Mouse (Mus musculus) ovary, adult 18-20 months (tissue): ENCODE results near the gene Rhod.
A peak's percentile ranks its signal among the peaks of the same experiment; 100 is the strongest.
"Not testable (repeated sequence)": the region's sequence is repeated elsewhere in the genome, so short reads cannot be mapped to it uniquely, and the experiment has no call there.

Experiments
- DNase-seq: peaks from one replicate; pipeline ENCODE4 v3.0.0; 2022; ENCODE audit warnings: low spot score, mixed read lengths

Gene Rhod

DNA sequence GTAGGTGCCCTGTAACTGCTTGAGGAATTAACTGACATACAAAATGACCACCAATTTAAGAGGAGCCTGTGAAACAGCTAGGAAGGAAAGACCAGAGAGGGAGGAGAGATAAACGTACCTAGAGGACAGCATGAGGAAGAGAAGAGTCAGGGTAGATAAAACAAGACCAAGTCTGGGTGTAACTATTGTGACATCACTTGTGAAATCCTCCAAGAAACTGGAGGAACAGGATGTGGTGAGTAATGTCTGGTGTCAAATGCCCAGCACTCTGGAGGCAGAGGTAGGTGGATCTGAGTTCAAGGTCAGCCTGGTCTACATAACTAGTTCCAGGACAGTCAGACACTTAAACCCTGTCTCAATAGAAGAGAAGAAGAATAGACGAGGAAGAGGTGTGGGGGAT lies 30.2 kb downstream of the Rhod start:
- no peak for DNase-seq

DNA sequence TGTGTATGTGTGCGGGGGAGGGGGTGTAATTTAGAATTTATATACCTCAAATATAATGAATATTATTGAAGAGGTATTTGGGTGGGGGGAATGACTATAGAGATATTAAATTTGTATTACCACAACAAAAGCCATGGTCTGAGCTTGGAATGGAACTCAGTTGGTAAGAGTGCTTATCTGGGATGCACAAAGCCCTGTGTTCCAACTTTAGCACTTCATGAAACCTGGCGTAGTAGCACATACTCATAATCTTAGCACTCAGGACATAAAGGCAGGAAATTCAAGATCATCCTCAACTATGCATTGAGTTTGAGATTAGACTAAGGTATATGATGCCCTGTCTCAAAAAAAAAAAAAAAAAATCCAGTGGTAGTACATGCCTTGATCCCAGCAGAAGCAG lies 34.4 kb downstream of the Rhod start:
- no peak for DNase-seq

DNA sequence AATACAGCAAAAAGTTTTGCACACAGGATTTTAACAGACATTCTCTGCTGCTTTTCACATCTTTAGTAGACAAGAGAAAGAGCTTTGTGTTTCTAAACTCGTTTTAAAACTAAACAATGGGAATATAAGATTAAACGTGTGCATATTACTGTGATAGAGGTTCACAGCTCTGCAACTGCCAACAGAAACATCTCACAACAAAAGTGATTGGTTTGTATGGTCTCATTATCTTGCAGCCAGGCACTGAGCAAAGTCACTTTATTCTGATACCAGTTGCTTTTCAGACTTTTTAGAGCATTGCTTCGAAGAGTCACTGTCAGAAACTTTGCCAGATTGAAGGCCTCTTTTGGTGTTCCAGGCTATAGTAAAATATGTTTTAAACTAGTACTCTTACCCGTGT lies 40.3 kb downstream of the Rhod start:
- DNase-seq: no peak

DNA sequence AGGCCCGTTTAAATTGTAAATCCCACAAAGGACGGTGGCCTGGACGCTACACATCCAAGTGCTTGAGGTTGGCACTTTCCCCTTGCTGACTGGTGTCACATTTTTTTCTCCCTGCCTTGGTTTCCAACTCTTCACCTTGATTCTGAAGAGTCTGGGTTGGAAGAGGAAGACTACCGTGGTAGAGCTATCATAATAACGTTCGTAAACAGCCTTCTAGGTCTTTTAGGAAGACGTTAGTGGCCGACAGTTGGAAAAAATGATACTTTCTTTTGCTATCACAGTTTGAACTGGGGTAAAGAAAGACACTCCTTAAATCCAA lies 40.6 kb downstream of the Rhod start:
- no peak for DNase-seq

DNA sequence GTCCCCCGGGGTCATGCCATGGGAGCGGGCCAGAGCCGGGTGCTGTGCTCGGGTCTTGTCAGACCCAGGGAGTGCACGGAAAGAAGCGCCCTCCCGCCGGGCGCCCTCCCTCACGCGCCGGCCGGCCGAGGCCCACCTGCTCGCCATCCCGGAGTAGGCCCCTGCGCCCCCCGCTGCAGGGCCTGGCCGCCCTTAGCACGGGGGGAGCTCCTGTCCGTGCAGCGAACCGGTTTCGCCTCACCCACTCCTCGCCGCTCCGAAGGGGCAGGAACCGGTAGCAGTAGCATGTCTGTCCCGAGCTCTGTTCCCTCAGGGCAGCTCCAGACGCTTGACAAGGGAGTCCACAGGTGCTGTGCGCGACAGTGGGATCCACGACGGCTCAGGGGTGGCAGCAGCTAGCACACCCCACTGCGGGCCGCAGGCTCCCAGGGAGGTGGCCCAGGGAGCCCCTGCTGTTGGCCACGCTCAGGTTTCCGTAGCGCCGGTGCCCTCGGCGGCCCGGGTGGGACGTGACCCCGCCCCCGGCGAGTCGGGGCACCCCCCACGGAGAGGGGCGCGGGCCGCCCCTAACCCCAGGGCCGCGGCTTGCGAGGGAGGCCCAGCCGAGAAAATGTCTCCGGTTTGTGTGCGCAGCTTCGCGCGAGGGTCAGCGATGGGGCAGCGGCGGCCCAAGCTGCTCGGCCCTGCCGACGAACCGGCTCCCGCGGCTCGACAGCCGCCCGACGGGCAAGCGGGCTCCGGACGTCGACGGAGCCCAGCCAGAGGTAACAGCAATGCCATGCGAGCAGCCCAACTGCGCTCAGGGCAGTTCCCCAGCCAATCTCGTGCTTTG lies 41.2 kb downstream of the Rhod start, which contains the start of gene Kdm2a:
Gene Kdm2a (minus strand): TSS at position 488 of the 832 bp plus-strand sequence.
- DNase-seq: peak; percentile 26

DNA sequence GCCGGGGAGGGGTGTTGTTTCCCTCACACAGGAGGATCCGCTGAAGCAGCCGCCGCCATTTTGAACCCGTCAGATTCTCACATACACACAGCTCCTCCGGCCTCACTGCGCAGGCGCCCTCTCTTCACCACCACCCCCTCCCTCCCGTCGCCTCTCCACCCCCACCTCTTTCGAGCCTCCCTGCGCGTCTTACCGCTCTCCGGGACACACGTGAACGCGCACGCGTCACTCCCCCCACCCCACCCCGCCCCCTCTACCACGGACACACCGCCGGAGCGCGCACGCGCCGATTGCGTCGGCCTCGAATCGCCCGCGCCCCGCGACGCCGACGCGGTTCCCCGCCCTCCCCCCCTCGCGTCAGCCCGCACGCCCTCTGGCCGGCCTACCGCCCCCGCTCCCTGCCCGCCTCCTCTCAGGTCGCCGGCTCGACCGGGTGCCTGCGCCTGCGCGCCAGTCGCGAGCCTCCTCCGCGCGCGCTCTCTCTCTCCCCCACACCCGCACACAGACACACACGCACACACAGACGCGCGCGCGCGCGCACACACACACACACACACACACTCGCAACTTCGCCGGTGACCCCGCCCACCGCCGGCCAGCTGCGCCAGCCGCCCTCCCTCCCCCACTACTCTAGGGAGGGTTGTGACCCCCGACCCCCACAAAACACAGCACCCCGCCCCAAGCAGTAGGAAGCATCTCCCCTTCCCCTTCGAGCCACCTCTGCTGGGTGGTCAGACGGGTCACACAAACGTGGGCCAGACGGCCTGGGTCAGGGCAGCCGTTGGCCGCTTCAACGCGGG lies 42.0 kb downstream of the Rhod start:
- peak; percentile 96 for DNase-seq

DNA sequence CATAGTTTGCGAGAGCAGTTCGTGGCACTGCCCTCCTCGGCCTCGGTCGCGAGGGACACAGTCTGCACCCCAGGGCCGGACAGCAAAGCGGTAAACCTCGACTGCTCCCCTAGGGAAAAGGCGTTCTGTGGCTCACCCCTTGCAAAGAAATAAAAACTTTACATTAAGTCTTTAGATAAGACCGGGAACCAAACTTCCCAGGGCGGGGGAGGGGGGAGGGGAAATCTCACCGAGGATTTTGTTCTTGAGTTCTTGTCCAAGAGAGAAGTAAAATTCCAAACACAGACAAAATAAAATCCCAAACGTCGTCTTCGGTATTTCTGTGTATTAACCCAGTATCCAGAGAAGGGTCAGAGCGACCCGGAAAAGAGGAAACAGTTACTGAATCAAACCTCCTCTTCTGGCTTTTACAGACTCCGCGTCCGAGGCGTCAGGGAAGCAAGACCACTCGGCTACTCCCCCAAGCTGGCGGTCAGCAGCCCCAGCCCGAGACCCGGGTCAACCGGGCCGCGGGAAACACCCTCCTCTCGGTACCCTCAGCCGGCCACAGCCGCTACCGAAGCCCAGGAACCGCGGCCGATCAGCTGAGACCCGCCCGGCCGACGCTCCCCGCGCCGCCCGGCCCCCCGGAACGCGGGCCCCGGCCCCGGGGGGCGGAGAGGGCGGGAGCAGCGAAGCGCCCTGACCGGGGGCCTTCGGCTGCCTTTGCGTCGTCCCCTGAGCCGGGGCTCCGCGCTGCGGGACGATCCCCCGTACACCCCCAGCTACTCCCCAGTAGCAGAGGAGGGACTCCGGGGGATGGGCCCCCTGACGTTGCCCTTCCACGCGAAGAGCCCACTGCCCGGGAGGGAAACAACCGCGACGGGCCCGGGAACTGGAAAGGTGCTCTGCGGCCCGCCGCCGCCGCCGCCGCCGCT lies 42.9 kb downstream of the Rhod start:
- DNase-seq: peak; percentile 26

DNA sequence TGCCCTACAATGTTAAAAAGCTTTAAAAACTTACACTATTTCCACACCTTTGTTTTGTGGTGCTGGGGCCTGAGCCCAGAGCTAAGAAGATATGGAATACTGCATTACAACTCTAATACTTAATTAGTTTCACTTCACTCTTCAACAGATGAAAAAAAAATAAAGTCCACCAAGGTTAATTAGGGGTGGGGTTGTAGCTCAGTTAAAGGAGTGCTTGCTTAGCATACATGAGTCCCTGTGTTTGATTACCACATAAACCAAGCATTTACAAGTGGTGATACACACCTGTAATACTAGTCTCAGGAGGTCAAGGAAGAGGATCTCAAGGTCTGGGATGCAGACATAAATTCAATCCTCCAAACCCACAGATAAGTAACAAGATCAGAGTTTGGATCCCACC lies 52.0 kb downstream of the Rhod start:
- no peak for DNase-seq

DNA sequence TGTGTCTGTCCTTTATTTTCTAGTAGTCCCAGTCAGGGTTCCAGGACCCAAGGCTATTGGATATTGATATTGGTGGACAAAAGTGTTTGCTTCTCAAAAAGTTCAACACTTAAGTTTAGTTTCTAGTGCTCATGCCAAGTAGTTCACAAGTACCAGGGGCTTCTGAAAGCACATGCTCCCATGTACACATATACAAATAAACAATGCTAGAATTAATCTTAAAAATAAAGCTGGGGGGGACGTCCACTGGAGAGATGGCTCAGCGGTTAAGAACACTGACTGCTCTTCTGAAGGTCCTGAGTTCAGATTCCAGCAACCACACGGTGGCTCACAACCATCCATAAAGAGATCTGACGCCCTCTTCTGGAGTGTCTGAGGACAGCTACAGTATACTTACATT lies 54.2 kb downstream of the Rhod start:
- DNase-seq: no peak

DNA sequence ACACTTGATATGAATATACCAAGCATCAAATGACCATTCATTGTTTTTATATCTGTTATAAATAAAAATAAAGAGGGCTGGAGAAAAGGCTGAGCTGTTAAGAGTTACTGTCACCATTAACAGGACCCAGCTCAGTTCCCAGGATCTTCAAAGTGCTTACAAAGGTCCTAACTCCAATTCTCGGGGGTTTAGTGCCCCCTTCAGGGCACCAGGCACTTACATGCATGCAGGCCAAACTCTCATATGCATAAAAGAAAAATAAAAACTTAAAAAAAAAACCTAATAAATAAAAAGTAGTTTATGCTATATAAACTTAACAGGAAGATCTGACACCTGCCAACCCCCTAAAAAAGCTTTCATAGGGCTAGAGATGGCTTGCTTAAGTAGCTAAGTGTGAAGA lies 54.9 kb downstream of the Rhod start:
- no peak for DNase-seq

DNA sequence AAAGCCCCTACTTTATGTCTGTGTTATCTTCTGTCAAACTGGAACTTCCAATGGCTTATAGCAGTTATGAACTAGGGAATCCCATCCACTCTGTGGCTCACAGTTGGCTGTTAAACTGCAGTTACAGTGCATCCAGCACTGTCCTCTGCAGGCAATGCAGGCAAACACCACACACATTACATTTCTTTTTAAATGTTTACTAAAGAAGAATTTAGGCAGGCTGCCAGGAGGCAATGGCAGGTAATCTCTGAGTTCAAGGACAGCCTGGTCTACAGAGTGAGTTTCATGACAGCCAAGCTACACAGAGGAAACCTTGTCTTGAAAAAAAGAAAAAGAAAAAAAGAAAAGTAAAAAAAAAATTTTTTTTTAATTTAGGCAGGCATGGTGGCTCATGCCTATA lies 55.9 kb downstream of the Rhod start:
- DNase-seq: no peak

DNA sequence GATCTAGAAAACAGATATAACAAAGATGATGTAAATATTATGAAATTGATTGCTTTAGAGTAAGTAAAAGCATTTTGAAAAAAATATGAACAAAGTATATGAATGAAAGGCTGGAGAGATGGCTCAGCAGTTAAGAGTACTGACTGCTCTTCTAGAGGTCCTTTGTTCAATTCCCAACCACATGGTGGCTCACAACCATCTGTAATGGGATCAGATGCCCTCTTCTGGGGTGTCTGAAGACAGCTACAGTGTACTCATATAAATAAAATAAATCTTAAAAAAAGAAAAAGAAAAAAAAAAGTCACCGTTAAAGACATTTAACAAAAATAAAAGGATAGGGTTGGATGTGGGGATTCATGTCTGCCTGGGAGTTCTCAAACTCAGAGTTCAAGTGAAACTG lies 56.9 kb downstream of the Rhod start:
- DNase-seq: not testable (repeated sequence)
